Mouse (Mus musculus): ENCODE results near the gene 1700129C05Rik. TPM values are rescaled to one million over a fixed set of nuclear protein-coding genes. Genes with fewer than 3 reads are reported as not detected.

Gene 1700129C05Rik
- total RNA-seq (2022), result not detected

DNA sequence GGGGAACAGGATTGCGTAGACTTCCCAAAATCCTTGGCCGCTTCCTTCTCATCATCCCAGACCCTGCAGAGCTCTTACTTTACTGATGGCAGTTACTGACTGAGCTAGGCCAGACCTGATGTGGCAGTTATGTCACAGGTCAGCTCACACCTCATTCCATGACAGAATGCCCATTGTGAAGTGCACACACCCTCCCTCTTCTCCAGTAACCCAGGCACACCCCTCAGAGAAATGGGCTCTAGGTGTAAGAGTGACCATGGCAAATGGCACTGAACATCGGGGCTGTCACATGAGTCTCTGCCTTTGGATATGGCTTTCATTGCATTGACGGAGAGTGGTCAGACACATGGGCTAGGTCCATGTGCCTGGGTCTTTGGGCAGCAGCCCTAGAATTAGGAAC lies at the start of gene 1700129C05Rik:
1700129C05Rik (minus strand) TSS at position 101 of the 400 bp plus-strand sequence.
- DNase-seq, result no peak

DNA sequence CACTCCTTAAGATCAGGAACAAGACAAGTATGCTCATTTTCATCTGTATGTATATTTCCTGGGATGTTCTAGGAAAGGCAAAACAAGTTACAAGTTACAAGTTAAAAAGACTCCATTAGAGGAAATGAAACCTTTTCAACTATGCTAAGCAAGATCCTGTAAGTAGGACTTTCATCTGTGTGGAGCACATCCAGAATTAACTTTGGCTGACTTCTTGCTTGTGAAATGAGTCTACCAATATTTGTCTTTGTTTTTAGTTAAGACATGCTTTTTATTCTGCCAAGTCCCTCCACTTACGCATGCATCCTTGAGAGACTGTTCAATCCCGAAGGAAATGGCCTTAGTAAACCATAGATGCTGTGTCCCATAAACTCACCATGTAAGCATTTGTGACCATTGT lies 43.4 kb upstream of the 1700129C05Rik start:
- no peak for DNase-seq

DNA sequence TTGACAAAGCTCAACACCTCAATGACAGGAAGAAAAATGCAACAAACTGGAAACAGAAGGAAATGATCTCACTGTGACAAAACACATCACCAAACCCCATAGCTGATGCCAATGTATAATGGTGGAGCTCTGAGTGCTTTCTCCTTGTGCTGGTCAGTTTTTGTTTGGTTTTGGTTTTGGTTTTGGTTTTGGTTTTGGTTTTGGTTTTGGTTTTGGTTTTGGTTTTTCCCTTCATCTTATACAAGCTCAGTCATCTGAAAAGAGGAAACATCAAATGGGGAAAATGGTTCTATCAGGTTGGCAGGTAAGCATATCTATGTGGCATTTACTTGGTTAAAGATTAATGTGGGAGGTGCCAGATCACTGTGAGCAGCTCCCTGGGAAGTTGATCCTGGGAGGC lies 42.8 kb upstream of the 1700129C05Rik start:
- DNase-seq, result no peak

DNA sequence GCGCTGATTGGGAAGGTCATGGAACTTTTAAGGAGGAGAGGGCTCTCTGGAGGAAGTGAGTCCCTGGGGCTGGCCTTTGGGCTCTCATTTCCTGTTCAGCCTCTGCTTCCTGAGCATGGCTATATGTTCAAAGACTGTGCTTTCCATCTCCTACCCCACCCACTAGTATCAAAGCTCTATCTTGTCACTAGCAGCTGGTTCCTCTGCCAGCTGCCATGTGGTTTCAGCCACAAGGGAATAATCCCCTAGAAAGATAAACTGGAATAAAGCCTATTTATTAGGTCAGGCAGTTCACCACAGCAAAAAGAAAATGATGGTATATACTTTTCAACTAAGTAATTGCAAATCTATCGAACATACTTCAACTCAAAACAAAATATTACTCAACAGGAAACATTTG lies 40.0 kb upstream of the 1700129C05Rik start:
- DNase-seq, result no peak

DNA sequence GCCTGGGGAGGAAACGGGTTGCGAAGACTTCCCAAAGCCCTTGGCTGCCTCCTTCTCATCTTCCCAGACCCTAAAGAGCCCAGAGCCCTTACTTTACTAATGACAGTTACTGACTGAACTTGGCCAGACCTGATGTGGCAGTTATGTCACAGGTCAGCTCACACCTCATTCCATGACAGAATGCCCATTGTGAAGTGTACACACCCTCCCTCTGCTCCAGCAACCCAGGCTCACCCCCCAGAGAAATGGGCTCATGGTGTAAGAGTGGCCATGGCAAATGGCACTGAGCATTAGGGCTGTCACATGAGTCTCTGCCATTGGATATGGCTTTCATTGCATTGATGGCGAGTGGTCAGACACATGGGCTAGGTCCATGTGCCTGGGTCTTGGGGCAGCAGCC lies 36.0 kb upstream of the 1700129C05Rik start, which contains the start of gene Gm5142:
Gm5142 (minus strand) TSS at position 101 of the 400 bp plus-strand sequence.
- DNase-seq, result no peak

DNA sequence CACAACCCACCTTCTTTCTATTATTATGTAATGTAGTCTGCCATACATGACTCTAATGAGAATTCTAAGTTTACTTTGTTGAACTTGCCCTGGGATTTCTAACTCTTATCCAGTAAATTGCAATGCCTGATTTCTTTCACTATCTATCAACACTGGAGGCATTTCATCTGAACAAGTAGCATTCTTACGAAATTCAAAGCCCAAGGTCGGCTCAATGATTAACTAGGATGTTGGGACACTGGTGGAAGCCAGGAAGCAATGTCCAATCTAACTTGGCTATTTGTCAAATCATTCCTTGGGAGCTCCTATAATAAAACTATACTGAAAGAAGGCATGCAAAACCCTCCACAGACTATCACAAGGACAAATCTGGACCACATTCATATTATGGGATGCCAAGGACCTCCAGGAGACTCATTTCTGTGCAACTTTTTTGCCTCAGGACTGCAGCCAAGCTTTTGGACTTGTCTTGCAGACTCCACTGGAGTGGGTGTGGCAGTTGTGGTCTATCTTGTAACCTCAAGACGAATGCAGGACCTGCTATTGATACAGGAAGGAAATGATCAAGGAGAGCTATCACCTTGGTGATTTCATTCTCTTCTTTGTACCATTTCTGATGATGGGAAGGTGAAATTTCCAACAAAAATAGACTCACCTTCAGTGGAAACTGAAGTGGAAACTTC lies 14.5 kb upstream of the 1700129C05Rik start:
- peak; percentile 42 for DNase-seq

DNA sequence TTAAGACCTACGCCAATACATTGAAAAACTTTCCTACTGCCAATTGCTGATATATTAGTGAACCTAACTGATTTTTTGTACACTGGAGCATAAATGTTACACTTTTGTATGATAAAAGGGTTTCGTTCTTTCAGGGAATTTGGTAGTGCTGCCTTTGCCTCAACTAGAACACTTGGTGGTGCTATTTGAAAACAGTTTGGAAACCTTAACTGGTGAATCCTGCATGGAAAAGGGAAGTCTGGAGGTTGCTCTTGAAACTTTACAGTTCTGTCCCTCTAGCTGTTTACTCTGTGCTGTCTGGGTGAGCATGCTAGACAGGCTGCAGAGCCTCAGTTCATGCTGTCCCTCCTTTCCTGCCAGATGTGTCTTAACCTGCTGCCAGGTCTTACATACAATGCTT lies 12.9 kb upstream of the 1700129C05Rik start:
- no peak for DNase-seq

DNA sequence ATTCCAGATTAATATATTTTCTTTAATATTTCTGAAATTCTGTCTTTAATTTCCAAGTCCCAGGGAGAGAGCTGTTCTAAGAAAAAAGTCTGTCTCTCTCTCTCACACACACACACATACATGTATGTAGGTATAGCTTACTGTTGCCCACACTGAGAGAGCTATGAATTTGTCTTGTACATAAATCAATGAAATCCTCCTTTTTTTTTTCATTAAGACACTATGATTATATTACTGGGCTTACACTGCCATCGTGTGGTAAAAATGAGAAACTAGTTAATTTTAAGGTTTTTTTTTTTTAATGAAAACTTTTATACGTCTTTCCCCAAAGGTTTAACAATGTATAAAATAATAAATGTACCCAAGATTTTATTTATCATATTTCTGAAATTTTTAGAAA lies 28.4 kb downstream of the 1700129C05Rik start:
- DNase-seq, result no peak

DNA sequence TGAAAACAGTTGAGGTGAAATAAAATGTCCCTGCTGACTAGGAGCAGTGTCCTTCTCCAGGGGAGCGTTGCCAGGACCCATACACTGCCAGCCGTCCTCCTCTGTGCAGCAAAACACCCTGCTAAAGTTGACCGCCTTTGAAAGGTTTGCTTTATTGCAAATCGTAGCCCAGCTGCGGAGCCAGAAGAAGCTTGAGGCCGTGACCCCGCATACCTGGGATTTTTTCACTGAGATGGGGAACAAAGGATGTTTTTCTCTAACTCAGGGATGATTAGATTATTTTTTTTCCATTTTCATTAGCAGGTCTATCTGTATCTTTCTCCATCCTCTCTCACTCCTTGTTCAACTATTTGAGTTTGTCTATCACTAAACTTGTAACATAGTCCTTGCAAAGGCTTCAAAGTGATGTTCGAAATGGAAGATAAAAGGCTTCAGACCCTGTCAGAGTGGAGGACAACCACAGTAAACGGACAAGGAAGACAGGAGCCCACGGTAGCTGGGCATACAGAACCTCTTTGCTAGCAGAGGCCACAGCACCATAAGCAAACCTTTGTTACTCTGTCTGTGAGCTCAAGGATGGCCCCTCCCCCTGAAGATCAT lies 38.6 kb downstream of the 1700129C05Rik start:
- DNase-seq, result no peak

DNA sequence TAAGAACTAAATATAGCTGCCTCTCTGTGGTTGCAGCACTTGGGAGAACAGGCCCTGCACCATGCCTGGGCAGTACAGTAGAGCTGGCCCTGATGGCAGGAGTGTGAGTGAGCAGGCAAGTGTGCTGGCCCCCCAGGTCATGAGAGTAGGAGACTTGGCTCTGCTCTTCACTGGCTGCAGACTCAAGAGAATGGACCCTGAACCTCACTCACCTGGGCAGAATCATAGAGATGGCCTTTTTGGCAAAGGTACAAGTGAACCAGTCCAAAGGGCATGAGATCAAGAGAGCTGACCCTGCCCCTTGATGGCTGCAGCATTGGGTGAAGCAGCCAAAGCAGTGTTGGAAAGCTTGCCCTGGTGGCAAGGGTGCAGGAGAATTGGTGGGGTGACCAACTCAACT lies 49.1 kb downstream of the 1700129C05Rik start:
- DNase-seq, result no peak

DNA sequence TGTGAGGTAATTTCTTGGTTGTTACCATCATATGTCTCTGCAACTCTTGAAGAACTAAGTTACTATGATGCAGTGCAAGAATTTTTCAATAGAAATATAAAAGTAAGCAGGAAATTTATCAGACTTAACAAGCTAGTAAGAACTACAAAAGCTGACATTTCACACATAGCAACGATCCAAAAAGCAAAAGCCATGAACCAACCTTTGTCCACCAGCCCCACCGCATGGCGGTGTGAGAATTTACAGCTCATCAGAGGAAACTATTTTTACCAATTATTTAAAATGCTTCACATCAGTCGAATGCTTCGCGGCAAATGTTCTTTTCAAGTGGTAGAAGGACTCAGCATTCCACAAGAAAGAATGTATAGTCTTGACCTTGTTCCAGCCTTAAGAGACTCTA lies 58.3 kb downstream of the 1700129C05Rik start:
- DNase-seq, result peak; percentile 11

Other genes with a start within 250 kb of the 1700129C05Rik start
- gene Gm5142, start 35.9 kb upstream of the 1700129C05Rik start, total RNA-seq (2022), result not detected
- 10 to 100 TPM; 41.0 to 46.6 (median 44.5) TPM for gene Rcbtb1, start 58.3 kb upstream of the 1700129C05Rik start, total RNA-seq (2022)
- gene Gm6904, start 117.3 kb upstream of the 1700129C05Rik start, total RNA-seq (2022), result not detected
- under 1 TPM; 0.35 to 0.81 (median 0.61) TPM for gene Phf11a, start 154.6 kb upstream of the 1700129C05Rik start, total RNA-seq (2022)
- gene Phf11b, start 198.5 kb upstream of the 1700129C05Rik start, total RNA-seq (2022), result 1 to 10 TPM; 1.6 to 4.6 (median 3.0) TPM
- gene Phf11d, start 222.6 kb upstream of the 1700129C05Rik start, total RNA-seq (2022), result 1 to 10 TPM; 3.3 to 7.5 (median 5.5) TPM

Data from adrenal gland, adult 8-10 months (tissue).